Mouse (Mus musculus) midbrain, postnatal 0 days (tissue): ENCODE results near the gene Dlat. TPM values are rescaled to one million over a fixed set of nuclear protein-coding genes. Genes with fewer than 3 reads are reported as not detected.

Experiments
- ATAC-seq: fragments of 200-750 bp; cut with Nextera tagmentation; 2 replicates; pipeline ENCODE4 v1.8.0; 2017; ENCODE audit warnings: moderate number of reproducible peaks, mild to moderate bottlenecking, moderate TSS enrichment, moderate library complexity; ENCODE audit not compliant: low FRiP score
- DNase-seq: peaks from one replicate; pipeline ENCODE4 v3.0.0-alpha.2; 2015; ENCODE audit warnings: low spot score
- H3K27ac ChIP-seq: fragments of 300-500 bp; sonication (generic); 2 replicates; pipeline ENCODE4 v1.5.1; 2014; ENCODE audit warnings: low read depth, mild to moderate bottlenecking, low read length, mixed read lengths
- H3K27me3 ChIP-seq: fragments of 300-500 bp; sonication (generic); 2 replicates; pipeline ENCODE4 v1.6.1; 2014; ENCODE audit warnings: low read length, control low read depth, mixed read lengths; ENCODE audit not compliant: insufficient read depth
- H3K36me3 ChIP-seq: fragments of 300-500 bp; sonication (generic); 2 replicates; pipeline ENCODE4 v1.6.1; 2014; ENCODE audit warnings: low read length, control low read depth, mixed read lengths; ENCODE audit not compliant: insufficient read depth
- H3K4me1 ChIP-seq: fragments of 300-500 bp; sonication (generic); 2 replicates; pipeline ENCODE4 v1.6.1; 2014; ENCODE audit warnings: mild to moderate bottlenecking, control low read depth, antibody characterized with exemption, low read length, mixed read lengths; ENCODE audit not compliant: insufficient read depth
- H3K4me2 ChIP-seq: fragments of 300-500 bp; sonication (generic); 2 replicates; pipeline ENCODE4 v1.6.1; 2014; ENCODE audit warnings: low read depth, mild to moderate bottlenecking, low read length, mixed read lengths; ENCODE audit not compliant: poor library complexity, severe bottlenecking
- H3K4me3 ChIP-seq: fragments of 300-500 bp; sonication (generic); 2 replicates; pipeline ENCODE4 v1.5.1; 2014; ENCODE audit warnings: low read depth, mild to moderate bottlenecking, low read length, moderate library complexity
- H3K9ac ChIP-seq: fragments of 300-500 bp; sonication (generic); replicated peaks from 2 replicates; pipeline ENCODE4 v1.6.1; 2014; ENCODE audit warnings: mild to moderate bottlenecking, low read length, moderate library complexity, mixed read lengths; ENCODE audit not compliant: poor library complexity, severe bottlenecking
- H3K9me3 ChIP-seq: fragments of 300-500 bp; sonication (generic); 2 replicates; pipeline ENCODE4 v1.6.1; 2016; ENCODE audit warnings: low read length, control low read depth
- CTCF ChIP-seq: IDR thresholded peaks from 2 replicates; pipeline ENCODE4 v1.5.1; 2016; ENCODE audit warnings: antibody characterized with exemption, mild to moderate bottlenecking
- WGBS: fragments of 180-500 bp; shearing (Covaris S2); extraction: QIAGEN DNeasy Blood & Tissue Kit; methylation state at CpG from one replicate; pipeline ENCODE4 v1.1.7; 2014; 5-methylcytosine and 5-hydroxymethylcytosine counted together
- polyA plus RNA-seq: library from polyadenylated mRNA; unstranded; fragments of >200 nt; fragmentation: Nextera tagmentation; extraction: Ambion mirVana; gene quantifications from 2 replicates; pipeline ENCODE4 v1.2.1, GENCODE M21; 2015
- total RNA-seq: library from RNA; depleted of rRNA; stranded (reverse); fragments of >200 nt; gene quantifications from 2 replicates; pipeline ENCODE4 v1.2.3, GENCODE M21; 2014; rRNA removed

Dlat gene
- total RNA-seq (67.4 and 70.3 TPM in 2 replicates), polyA plus RNA-seq (58.7 and 59.1 TPM in 2 replicates)

- no peak for TF ChIP-seq CTCF
- WGBS: under 1% methylated on average over 58 of the region's 63 CpGs
These were observed at the start of gene Dlat for GRCm38 (mm10) chr9:50659392-50660217. TSS of gene Dlat (minus strand) at chr9:50659780.

GRCm38 (mm10) chr9:50709108-50709507 is 49.5 kb upstream of the Dlat start:
- Histone ChIP-seq H3K9ac (no peak overlapping the region), H3K4me3 (no peak overlapping the region), H3K9me3 (no peaks in the 10 kb centered on the region), H3K36me3 (peaks cover 14% of the 10 kb centered on the region; the same call in 1 of the 2 replicates), H3K4me2 (no peak overlapping the region), H3K27me3 (no peaks in the 10 kb centered on the region), H3K4me1 (no peaks in the 10 kb centered on the region), H3K27ac (no peak overlapping the region)
- ATAC-seq (no peak), DNase-seq (peak; percentile 31)
- peak; percentile 73 for TF ChIP-seq CTCF
- 25% methylated on average over 2 of the region's 2 CpGs for WGBS

More at GRCm38 (mm10) chr9:50659392-50660217, at the start of gene Dlat:
- Histone ChIP-seq H3K4me1 (0 out of 2 replicates have a peak, but pooled peaks cover 2% of the 10 kb centered on the region), H3K9ac (peak within 1 kb of the TSS; percentile 95), H3K27me3 (no peaks in the 10 kb centered on the region), H3K9me3 (no peaks in the 10 kb centered on the region), H3K27ac (peak within 1 kb of the TSS; percentile 84), H3K4me2 (peak within 1 kb of the TSS; percentile 58), H3K36me3 (no peaks in the 10 kb centered on the region; the same call in 1 of the 2 replicates), H3K4me3 (peak within 1 kb of the TSS; percentile 94)
- ATAC-seq (peak; percentile 92), DNase-seq (peak; percentile 94)

GRCm38 (mm10) chr9:50704907-50705306 is 45.3 kb upstream of the Dlat start:
- Histone ChIP-seq H3K27ac (no peak overlapping the region), H3K4me1 (no peaks in the 10 kb centered on the region), H3K36me3 (peaks cover 31% of the 10 kb centered on the region; the same call in 1 of the 2 replicates), H3K4me3 (no peak overlapping the region), H3K9ac (no peak overlapping the region), H3K27me3 (no peaks in the 10 kb centered on the region), H3K9me3 (no peaks in the 10 kb centered on the region), H3K4me2 (no peak overlapping the region)
- no peak for TF ChIP-seq CTCF
- no peak for ATAC-seq
- DNase-seq: no peak
- 49% methylated on average over 6 of the region's 6 CpGs for WGBS

- Histone ChIP-seq H3K27me3 (no peaks in the 10 kb centered on the region), H3K27ac (no peak overlapping the region), H3K4me3 (no peak overlapping the region), H3K4me1 (peaks cover 6% of the 10 kb centered on the region; the same call in 1 of the 2 replicates), H3K9me3 (no peaks in the 10 kb centered on the region), H3K9ac (no peak overlapping the region), H3K36me3 (peaks cover 24% of the 10 kb centered on the region; the same call in 1 of the 2 replicates), H3K4me2 (no peak overlapping the region)
- WGBS: 67% methylated on average over 11 of the region's 11 CpGs
- no peak for ATAC-seq
- no peak for TF ChIP-seq CTCF
- no peak for DNase-seq
These were observed 41.5 kb upstream of the Dlat start for GRCm38 (mm10) chr9:50700921-50701691.

GRCm38 (mm10) chr9:50698418-50699409 is 39.1 kb upstream of the Dlat start:
- peak; percentile 67 for ATAC-seq
- DNase-seq: peak; percentile 41

More at GRCm38 (mm10) chr9:50698418-50699409, 39.1 kb upstream of the Dlat start:
- peak overlapping the region; percentile 85 for H3K9ac ChIP-seq
- H3K4me1 ChIP-seq: peaks cover 6% of the 10 kb centered on the region; the same call in 1 of the 2 replicates
- no peaks in the 10 kb centered on the region for H3K9me3 ChIP-seq
- H3K27me3 ChIP-seq: no peaks in the 10 kb centered on the region
- TF ChIP-seq CTCF: peak; percentile 30
- H3K4me3 ChIP-seq: peak overlapping the region; percentile 74
- peak overlapping the region; percentile 78 for H3K27ac ChIP-seq
- peaks cover 22% of the 10 kb centered on the region; the same call in 1 of the 2 replicates for H3K36me3 ChIP-seq
- WGBS: under 1% methylated on average over 58 of the region's 70 CpGs
- H3K4me2 ChIP-seq: peak overlapping the region; percentile 68
